Mouse (Mus musculus): ENCODE data around the gene Vwa7.

Vwa7 gene

GRCm38 (mm10) chr17:35060737-35061297, 44.4 kb downstream of the Vwa7 start:
- H3K4me1 ChIP-seq (replicated peaks; ENCODE audit: low read depth, low read length): peaks cover 76% of the 10 kb centered on the region
- H3K4me3 ChIP-seq (replicated peaks; ENCODE audit: low read length): peak overlapping the region; percentile 92

DNA sequence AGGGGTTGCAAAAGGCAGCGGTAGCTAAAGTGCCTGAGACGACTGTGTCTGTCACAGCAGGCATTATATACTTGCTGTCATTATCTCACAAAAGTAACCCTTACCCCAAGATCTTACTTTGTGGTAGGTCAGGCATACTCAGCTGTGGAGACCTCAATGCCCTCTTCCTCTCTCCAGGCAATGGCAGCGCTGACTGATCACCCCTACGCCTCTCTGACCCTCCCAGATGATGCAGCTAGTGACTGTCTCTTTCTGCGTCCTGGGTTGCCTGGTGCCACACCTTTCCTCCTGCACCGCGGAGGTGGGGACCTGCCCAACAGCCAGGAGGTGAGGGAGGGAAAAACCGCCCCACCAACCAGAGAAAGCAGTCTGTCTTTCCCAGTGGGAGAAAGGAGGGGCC, 44.9 kb downstream of the Vwa7 start:
- no peak for TF ChIP-seq POU5F1 (IDR thresholded peaks at IDR 0.05; ENCODE audit: borderline replicate concordance, low read length)
- TF ChIP-seq NANOG (IDR thresholded peaks at IDR 0.05; ENCODE audit: borderline replicate concordance, low read length): no peak
- no peak for TF ChIP-seq CTCF (conservative IDR thresholded peaks at IDR 0.05; ENCODE audit: low read length)
- H3K9me3 ChIP-seq (ENCODE audit: low read length): no peaks in the 10 kb centered on the region
- H3K36me3 ChIP-seq (ENCODE audit: insufficient read depth, low read length): peaks cover 49% of the 10 kb centered on the region
- H3K4me3 ChIP-seq (replicated peaks; ENCODE audit: low read length): peak overlapping the region; percentile 92
- H3K4me1 ChIP-seq (replicated peaks; ENCODE audit: low read depth, low read length): peaks cover 75% of the 10 kb centered on the region
- peaks cover 10% of the 10 kb centered on the region for H3K27me3 ChIP-seq (ENCODE audit: insufficient read depth, low read length)

More at GRCm38 (mm10) chr17:35060737-35061297, 44.4 kb downstream of the Vwa7 start:
- Histone ChIP-seq H3K9me3 (ENCODE audit: low read length) (no peaks in the 10 kb centered on the region), H3K36me3 (ENCODE audit: insufficient read depth, low read length) (peaks cover 54% of the 10 kb centered on the region), H3K27me3 (ENCODE audit: insufficient read depth, low read length) (peaks cover 9% of the 10 kb centered on the region)
- TF ChIP-seq POU5F1 (IDR thresholded peaks at IDR 0.05; ENCODE audit: borderline replicate concordance, low read length) (no peak), NANOG (IDR thresholded peaks at IDR 0.05; ENCODE audit: borderline replicate concordance, low read length) (no peak), CTCF (conservative IDR thresholded peaks at IDR 0.05; ENCODE audit: low read length) (no peak)

- H3K27me3 ChIP-seq (ENCODE audit: insufficient read depth, low read length): peaks cover 32% of the 10 kb centered on the region
- peaks cover 29% of the 10 kb centered on the region for H3K36me3 ChIP-seq (ENCODE audit: insufficient read depth, low read length)
- TF ChIP-seq POU5F1 (IDR thresholded peaks at IDR 0.05; ENCODE audit: borderline replicate concordance, low read length): no peak
- no peak for TF ChIP-seq CTCF (conservative IDR thresholded peaks at IDR 0.05; ENCODE audit: low read length)
- no peak for TF ChIP-seq NANOG (IDR thresholded peaks at IDR 0.05; ENCODE audit: borderline replicate concordance, low read length)
- no peaks in the 10 kb centered on the region for H3K9me3 ChIP-seq (ENCODE audit: low read length)
- 0 out of 2 replicates have a peak overlapping the region, but pooled peaks have one; percentile 4 for H3K4me3 ChIP-seq (replicated peaks; ENCODE audit: low read length)
- H3K4me1 ChIP-seq (replicated peaks; ENCODE audit: low read depth, low read length): peaks cover 81% of the 10 kb centered on the region
These were observed 47.1 kb downstream of the Vwa7 start for GRCm38 (mm10) chr17:35063466-35063865.

DNA sequence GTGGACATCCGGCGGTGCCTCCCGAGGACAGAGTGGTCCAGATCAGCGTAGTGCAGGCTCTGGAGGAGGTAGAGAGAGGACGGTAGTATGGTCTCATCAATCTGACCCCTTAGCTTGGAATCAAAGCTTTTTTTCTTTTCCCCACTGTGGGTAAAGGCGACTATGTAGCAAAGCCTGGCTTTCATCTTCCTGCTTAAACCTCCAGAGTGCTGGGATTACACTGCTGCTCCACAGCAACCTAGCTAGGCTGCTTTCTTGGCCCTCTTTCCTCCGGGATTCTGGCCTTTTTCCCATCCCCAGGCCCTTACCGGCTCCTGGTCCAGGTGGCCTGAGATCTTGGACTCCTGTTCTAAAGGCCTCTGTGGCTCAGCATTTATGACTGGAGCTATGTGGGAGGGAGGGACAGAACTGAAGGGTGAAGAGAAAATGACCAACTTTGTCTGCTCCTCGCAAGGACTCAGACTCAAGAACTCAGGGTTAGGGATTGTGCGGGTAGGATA, 48.0 kb downstream of the Vwa7 start:
- Histone ChIP-seq H3K4me1 (replicated peaks; ENCODE audit: low read depth, low read length) (peaks cover 87% of the 10 kb centered on the region), H3K36me3 (ENCODE audit: insufficient read depth, low read length) (peaks cover 26% of the 10 kb centered on the region)
- TF ChIP-seq POU5F1 (IDR thresholded peaks at IDR 0.05; ENCODE audit: borderline replicate concordance, low read length): no peak
- TF ChIP-seq CTCF (conservative IDR thresholded peaks at IDR 0.05; ENCODE audit: low read length): no peak
- TF ChIP-seq NANOG (IDR thresholded peaks at IDR 0.05; ENCODE audit: borderline replicate concordance, low read length): no peak

GRCm38 (mm10) chr17:35064951-35065947, 48.9 kb downstream of the Vwa7 start, which contains the start of gene Ly6g6c:
Ly6g6c (plus strand) TSS chr17:35065388.
- Histone ChIP-seq H3K36me3 (ENCODE audit: insufficient read depth, low read length) (peaks cover 24% of the 10 kb centered on the region), H3K4me3 (replicated peaks; ENCODE audit: low read length) (peak within 1 kb of the TSS; percentile 76), H3K27me3 (ENCODE audit: insufficient read depth, low read length) (peaks cover 37% of the 10 kb centered on the region), H3K9me3 (ENCODE audit: low read length) (no peaks in the 10 kb centered on the region), H3K4me1 (replicated peaks; ENCODE audit: low read depth, low read length) (peaks cover 89% of the 10 kb centered on the region)
- no peak for TF ChIP-seq POU5F1 (IDR thresholded peaks at IDR 0.05; ENCODE audit: borderline replicate concordance, low read length)
- no peak for TF ChIP-seq NANOG (IDR thresholded peaks at IDR 0.05; ENCODE audit: borderline replicate concordance, low read length)
- no peak for TF ChIP-seq CTCF (conservative IDR thresholded peaks at IDR 0.05; ENCODE audit: low read length)

More for the DNA sequence above, 48.0 kb downstream of the Vwa7 start:
- peaks cover 40% of the 10 kb centered on the region for H3K27me3 ChIP-seq (ENCODE audit: insufficient read depth, low read length)
- no peaks in the 10 kb centered on the region for H3K9me3 ChIP-seq (ENCODE audit: low read length)
- peak overlapping the region; percentile 76 for H3K4me3 ChIP-seq (replicated peaks; ENCODE audit: low read length)

GRCm38 (mm10) chr17:35066084-35066483, 49.7 kb downstream of the Vwa7 start, which contains the start of gene Mpig6b:
Mpig6b (minus strand) TSS chr17:35066184.
- no peaks in the 10 kb centered on the region for H3K9me3 ChIP-seq (ENCODE audit: low read length)
- peaks cover 34% of the 10 kb centered on the region for H3K27me3 ChIP-seq (ENCODE audit: insufficient read depth, low read length)
- TF ChIP-seq POU5F1 (IDR thresholded peaks at IDR 0.05; ENCODE audit: borderline replicate concordance, low read length) (no peak), NANOG (IDR thresholded peaks at IDR 0.05; ENCODE audit: borderline replicate concordance, low read length) (no peak), CTCF (conservative IDR thresholded peaks at IDR 0.05; ENCODE audit: low read length) (no peak)
- H3K4me3 ChIP-seq (replicated peaks; ENCODE audit: low read length): peak within 1 kb of the TSS; percentile 76
- H3K4me1 ChIP-seq (replicated peaks; ENCODE audit: low read depth, low read length): peaks cover 89% of the 10 kb centered on the region
- H3K36me3 ChIP-seq (ENCODE audit: insufficient read depth, low read length): peaks cover 17% of the 10 kb centered on the region

DNA sequence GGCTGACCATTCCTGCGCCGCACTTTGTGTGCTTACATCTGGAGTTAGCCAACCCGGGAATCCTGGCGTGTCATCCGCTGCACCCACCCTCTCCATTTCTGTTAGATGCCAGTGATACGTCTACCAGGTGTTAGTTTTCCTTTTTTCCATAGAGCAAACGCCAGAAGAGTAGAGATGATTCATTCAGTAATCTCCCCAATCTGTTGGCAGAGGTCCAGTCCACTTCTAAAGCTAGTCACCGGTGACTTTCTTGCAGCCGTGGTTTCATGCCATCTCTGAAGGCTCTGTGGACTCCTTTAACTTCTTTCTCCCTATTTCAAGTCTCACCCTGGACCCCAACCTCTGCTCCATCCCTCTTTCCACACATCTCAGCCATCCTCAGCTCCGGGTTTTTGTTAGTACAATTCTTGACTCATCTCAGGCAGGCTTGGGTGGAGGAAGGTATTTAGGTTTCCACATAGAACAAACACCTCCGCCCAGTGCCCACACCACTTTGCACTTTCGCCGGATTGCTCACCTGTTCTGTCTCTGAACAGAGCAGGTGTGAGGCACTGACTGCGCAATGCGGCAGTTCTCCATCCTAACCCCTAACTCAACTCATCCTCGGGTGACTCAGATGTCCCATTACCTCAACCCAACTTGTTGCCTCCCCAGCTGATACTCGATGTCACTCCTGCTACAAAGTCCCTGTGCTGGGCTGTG, 52.0 kb downstream of the Vwa7 start:
- Histone ChIP-seq H3K9me3 (ENCODE audit: low read length) (no peaks in the 10 kb centered on the region), H3K4me3 (replicated peaks; ENCODE audit: low read length) (no peak overlapping the region), H3K36me3 (ENCODE audit: insufficient read depth, low read length) (peaks cover 2% of the 10 kb centered on the region)

More for the DNA sequence above, 52.0 kb downstream of the Vwa7 start:
- peaks cover 85% of the 10 kb centered on the region for H3K4me1 ChIP-seq (replicated peaks; ENCODE audit: low read depth, low read length)
- TF ChIP-seq CTCF (conservative IDR thresholded peaks at IDR 0.05; ENCODE audit: low read length) (no peak), POU5F1 (IDR thresholded peaks at IDR 0.05; ENCODE audit: borderline replicate concordance, low read length) (no peak), NANOG (IDR thresholded peaks at IDR 0.05; ENCODE audit: borderline replicate concordance, low read length) (no peak)
- peaks cover 34% of the 10 kb centered on the region for H3K27me3 ChIP-seq (ENCODE audit: insufficient read depth, low read length)

Data from E14TG2a.4 (cell line).